Mouse (Mus musculus) heart, adult 2 months (tissue): Measurements from ENCODE around the gene Fgd6. TPM values are rescaled to one million over a fixed set of nuclear protein-coding genes. Genes with fewer than 3 reads are reported as not detected.

Experiments used
- DNase-seq, 2 experiments: peaks; one replicate each; pipeline ENCODE4 v3.0.0; 2021
- H3K27ac ChIP-seq: fragments of 200-600 bp; 2 replicates; pipeline ENCODE4 v1.8.1; 2022
- H3K27me3 ChIP-seq: fragments of 200-500 bp; 2 replicates; pipeline ENCODE4 v1.6.1; 2012; ENCODE audit warnings: mild to moderate bottlenecking, low read length, inconsistent platforms, mixed read lengths; ENCODE audit not compliant: control insufficient read depth, insufficient read depth
- H3K36me3 ChIP-seq: fragments of 200-500 bp; 2 replicates; pipeline ENCODE4 v1.6.1; 2012; ENCODE audit warnings: low read length, inconsistent platforms; ENCODE audit not compliant: control insufficient read depth, insufficient read depth
- H3K4me1 ChIP-seq: fragments of 200-500 bp; 2 replicates; pipeline ENCODE4 v1.6.1; 2011; ENCODE audit warnings: low read length; ENCODE audit not compliant: control insufficient read depth, insufficient read depth
- H3K4me3 ChIP-seq: fragments of 200-600 bp; 2 replicates; pipeline ENCODE4 v1.8.1; 2022
- H3K79me2 ChIP-seq: fragments of 200-500 bp; replicated peaks from 2 replicates; pipeline ENCODE4 v1.6.1; 2012; ENCODE audit warnings: mild to moderate bottlenecking, inconsistent platforms, low read length, moderate library complexity, mixed read lengths; ENCODE audit not compliant: control insufficient read depth, insufficient read depth
- H3K9ac ChIP-seq: fragments of 200-500 bp; 2 replicates; pipeline ENCODE4 v1.6.1; 2012; ENCODE audit warnings: low read depth, mild to moderate bottlenecking, control low read depth, inconsistent platforms, low read length, mixed read lengths
- CTCF ChIP-seq: fragments of 200-600 bp; IDR thresholded peaks from 2 replicates; pipeline ENCODE4 v1.8.1; 2022; ENCODE audit warnings: antibody characterized with exemption, mild to moderate bottlenecking, moderate library complexity
- EP300 ChIP-seq: fragments of 200-500 bp; IDR thresholded peaks from 2 replicates; pipeline ENCODE4 v1.6.1; 2011; ENCODE audit warnings: low read depth, low read length, control low read depth; ENCODE audit not compliant: insufficient read depth
- POLR2A ChIP-seq: fragments of 200-500 bp; IDR thresholded peaks from 2 replicates; pipeline ENCODE4 v1.6.1; 2011; ENCODE audit warnings: mild to moderate bottlenecking, low read depth, low read length, control low read depth; ENCODE audit not compliant: insufficient read depth
- WGBS: fragments of 180-500 bp; shearing (Covaris S2); methylation state at CpG from one replicate; pipeline ENCODE4 v1.1.7; 2018; 5-methylcytosine and 5-hydroxymethylcytosine counted together
- intact Hi-C: fragments of 180-260 bp; cut with DNase I; formaldehyde crosslinking; loops from one replicate; pipeline ENCODE4 v1.15.1; 2025
- long read RNA-seq: library from polyadenylated mRNA; stranded (forward); transcript quantifications from one replicate; pipeline ENCODE4 v2.0.0, GENCODE M21; 2021
- polyA plus RNA-seq: library from polyadenylated mRNA; depleted of rRNA; stranded (reverse); fragments of >200 nt; gene quantifications from 2 replicates; pipeline ENCODE4 v1.2.3, GENCODE M21; 2012; rRNA removed
- total RNA-seq, 2 experiments: library from RNA; stranded (reverse); gene quantifications; 2 replicates each; pipeline ENCODE4 v1.2.3; 2021

Fgd6 gene
- 1 to 10 TPM; 4.9 to 5.8 TPM for total RNA-seq
- 1.9 and 3.9 TPM in 2 replicates for polyA plus RNA-seq
- long read RNA-seq, full-length matches to known transcripts = 2 of 3 reads
- long read RNA-seq, partial matches to known transcripts = 0 of 3 reads
- long read RNA-seq, other reads (novel, unspliced or antisense) = 1 of 3 reads

GRCm38 (mm10) chr10:94035658-94036374 is at the start of gene Fgd6, which contains the start of gene Vezt:
Gene Fgd6 (plus strand): TSS chr10:94036001.
Gene Vezt (minus strand): TSS chr10:94035817.
- peak; percentile 99 for DNase-seq
- Histone ChIP-seq H3K4me1 (peaks cover 2% of the 10 kb centered on the region), H3K79me2 (peaks cover 3% of the 10 kb centered on the region; the same call in 1 of the 2 replicates), H3K36me3 (peaks cover 7% of the 10 kb centered on the region), H3K27me3 (no peaks in the 10 kb centered on the region), H3K4me3 (peak within 1 kb of the TSS; percentile 77), H3K9ac (peak within 1 kb of the TSS; percentile 92), H3K27ac (peak within 1 kb of the TSS; percentile 94)
- WGBS = under 1% methylated on average over 76 of the region's 77 CpGs
- intact Hi-C loops = loop anchor here (1.0 to 5.0 kb wide), 2 partner anchors 36 to 80 kb away; no protein-coding TSS in a partner anchor
- TF ChIP-seq CTCF = peak; percentile 93
- peak; percentile 74 for TF ChIP-seq POLR2A
- 0 out of 2 replicates have a peak, but pooled peaks have one; percentile 15 for TF ChIP-seq EP300

GRCm38 (mm10) chr10:93994136-93994535 is 41.7 kb upstream of the Fgd6 start:
- DNase-seq = peak; percentile 11 to 24
- 84% methylated on average over 10 of the region's 10 CpGs for WGBS
- H3K79me2 ChIP-seq = no peaks in the 10 kb centered on the region; the same call in 1 of the 2 replicates
- H3K27me3 ChIP-seq = no peaks in the 10 kb centered on the region
- H3K4me1 ChIP-seq = peaks cover 3% of the 10 kb centered on the region; the same call in 1 of the 2 replicates
- TF ChIP-seq EP300 (no peak), CTCF (no peak), POLR2A (no peak)
- no peak overlapping the region for H3K27ac ChIP-seq
- no peak overlapping the region for H3K4me3 ChIP-seq
- H3K9ac ChIP-seq = no peak overlapping the region
- H3K36me3 ChIP-seq = peaks cover 4% of the 10 kb centered on the region
- intact Hi-C loops = no loop called here

GRCm38 (mm10) chr10:93995100-93995499 is 40.7 kb upstream of the Fgd6 start:
- H3K4me3 ChIP-seq = no peak overlapping the region
- H3K27me3 ChIP-seq = no peaks in the 10 kb centered on the region
- 100% methylated on average over 1 of the region's 1 CpGs for WGBS
- peaks cover 6% of the 10 kb centered on the region for H3K4me1 ChIP-seq
- no peak overlapping the region for H3K27ac ChIP-seq
- H3K9ac ChIP-seq = no peak overlapping the region
- intact Hi-C loops = no loop called here
- H3K79me2 ChIP-seq = no peaks in the 10 kb centered on the region; the same call in 1 of the 2 replicates
- peaks cover 12% of the 10 kb centered on the region for H3K36me3 ChIP-seq
- no peak for DNase-seq
- TF ChIP-seq POLR2A (no peak), EP300 (no peak), CTCF (no peak)

- peak overlapping the region; percentile 4 for H3K27ac ChIP-seq
These were observed 36.4 kb upstream of the Fgd6 start for GRCm38 (mm10) chr10:93999357-93999756.

GRCm38 (mm10) chr10:94000223-94000622 is 35.6 kb upstream of the Fgd6 start:
- Histone ChIP-seq H3K36me3 (peaks cover 12% of the 10 kb centered on the region), H3K27ac (peak overlapping the region; percentile 4), H3K79me2 (no peaks in the 10 kb centered on the region; the same call in 1 of the 2 replicates), H3K4me3 (no peak overlapping the region), H3K4me1 (peaks cover 6% of the 10 kb centered on the region), H3K27me3 (no peaks in the 10 kb centered on the region), H3K9ac (no peak overlapping the region)
- peak; percentile 20 to 21 for DNase-seq
- TF ChIP-seq CTCF (no peak), POLR2A (no peak), EP300 (no peak)
- intact Hi-C loops = no loop called here
- WGBS = 43% methylated on average over 10 of the region's 10 CpGs

More at GRCm38 (mm10) chr10:93999357-93999756, 36.4 kb upstream of the Fgd6 start:
- H3K27me3 ChIP-seq = no peaks in the 10 kb centered on the region
- H3K79me2 ChIP-seq = no peaks in the 10 kb centered on the region; the same call in 1 of the 2 replicates
- H3K4me1 ChIP-seq = peaks cover 6% of the 10 kb centered on the region
- H3K4me3 ChIP-seq = no peak overlapping the region
- H3K36me3 ChIP-seq = peaks cover 12% of the 10 kb centered on the region
- DNase-seq = no peak
- no peak overlapping the region for H3K9ac ChIP-seq
- 57% methylated on average over 1 of the region's 1 CpGs for WGBS
- TF ChIP-seq POLR2A (no peak), EP300 (no peak), CTCF (no peak)
- intact Hi-C loops = no loop called here
